Mouse (Mus musculus): ENCODE measurements around the gene Rnf141. TPM values are rescaled to one million over a fixed set of nuclear protein-coding genes. Genes with fewer than 3 reads are reported as not detected.

Gene Rnf141
- polyA plus RNA-seq, 1 experiment from 2014 or later: 27.0 TPM

DNA sequence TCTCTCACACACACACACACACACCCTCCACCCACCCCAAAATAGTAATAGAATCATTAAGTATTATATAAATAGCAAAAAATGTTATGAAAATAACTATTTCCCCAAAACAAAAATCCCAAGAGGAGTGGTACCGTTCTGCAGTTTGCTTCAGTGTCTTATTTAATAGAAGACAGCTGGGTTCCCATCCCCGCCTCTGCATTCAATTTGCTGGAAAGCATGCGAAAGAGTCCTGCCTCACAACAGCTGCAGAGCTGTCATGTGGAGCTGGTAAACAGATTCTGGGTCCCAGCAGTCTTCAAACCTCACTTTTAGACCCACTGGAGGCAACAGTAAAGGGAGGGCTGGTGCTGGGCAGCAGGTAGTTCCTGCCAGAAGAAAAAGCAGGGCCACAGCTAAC is 35.3 kb downstream of the Rnf141 start:
- no peak for ATAC-seq (ENCODE audit: low FRiP score, low read depth)

DNA sequence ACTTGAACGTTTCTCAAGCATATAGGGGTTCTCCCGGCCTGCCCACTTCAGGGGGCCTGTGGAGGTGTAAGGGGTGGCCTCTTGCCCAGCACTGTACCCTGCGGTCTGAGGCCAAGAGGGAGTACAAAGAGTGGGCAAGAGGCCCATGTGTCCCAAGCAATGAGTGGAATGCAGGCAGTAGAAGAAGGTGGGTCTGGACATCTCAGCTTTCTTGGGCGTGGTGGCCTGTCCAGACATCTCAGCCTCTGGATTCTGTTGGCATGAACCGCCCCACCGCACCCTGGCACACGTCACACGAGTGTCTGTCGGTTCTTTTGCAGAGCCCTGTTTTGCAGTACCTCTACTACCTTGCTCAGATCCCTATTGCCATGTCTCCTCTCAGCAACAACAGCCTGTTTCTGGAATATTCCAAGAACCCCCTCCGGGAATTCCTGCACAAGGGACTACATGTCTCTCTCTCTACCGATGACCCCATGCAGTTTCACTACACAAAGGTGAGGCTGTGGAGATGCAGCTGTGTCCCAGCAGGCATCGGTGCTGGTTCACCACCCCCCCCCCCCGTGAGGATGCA is 36.7 kb downstream of the Rnf141 start:
- H3K4me3 ChIP-seq: no peak overlapping the region
- H3K27me3 ChIP-seq: no peaks in the 10 kb centered on the region
- WGBS: 94% methylated on average over 13 of the region's 13 CpGs
- H3K9me3 ChIP-seq: no peaks in the 10 kb centered on the region
- no peak for ATAC-seq (ENCODE audit: low FRiP score, low read depth)
- no peak overlapping the region for H3K27ac ChIP-seq (replicated peaks)
- no peak overlapping the region for H3K4me2 ChIP-seq (replicated peaks)
- H3K36me3 ChIP-seq: no peaks in the 10 kb centered on the region
- no peaks in the 10 kb centered on the region for H3K4me1 ChIP-seq
- no peak overlapping the region for H3K9ac ChIP-seq (replicated peaks)

More for the DNA sequence above, 35.3 kb downstream of the Rnf141 start:
- WGBS: 67% methylated on average over 3 of the region's 3 CpGs
- Histone ChIP-seq H3K4me1 (no peaks in the 10 kb centered on the region), H3K4me3 (no peak overlapping the region), H3K27me3 (no peaks in the 10 kb centered on the region), H3K4me2 (replicated peaks) (no peak overlapping the region), H3K27ac (replicated peaks) (no peak overlapping the region), H3K36me3 (no peaks in the 10 kb centered on the region), H3K9me3 (no peaks in the 10 kb centered on the region), H3K9ac (replicated peaks) (no peak overlapping the region)

DNA sequence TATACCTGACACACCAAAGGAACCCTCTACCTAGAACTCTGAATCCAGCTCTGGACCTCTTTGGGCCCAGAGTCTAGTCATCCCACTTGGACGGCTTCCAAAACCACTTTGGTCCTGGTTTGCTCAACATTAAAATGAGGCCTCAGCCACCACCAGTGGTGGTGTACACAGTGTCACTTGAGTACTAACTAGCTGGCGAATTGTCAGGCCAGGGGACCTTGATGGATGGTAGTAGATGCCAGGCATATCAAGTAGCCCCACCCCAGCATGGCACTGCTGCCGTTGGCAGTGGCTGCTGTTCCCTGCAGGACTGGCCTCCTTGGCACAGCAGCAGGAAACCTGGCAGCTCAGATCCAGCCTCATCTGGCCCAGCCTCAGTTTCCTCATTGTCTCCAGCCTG is 40.0 kb downstream of the Rnf141 start:
- no peak overlapping the region for H3K9ac ChIP-seq (replicated peaks)
- ATAC-seq (ENCODE audit: low FRiP score, low read depth): no peak
- 87% methylated on average over 3 of the region's 3 CpGs for WGBS
- H3K27ac ChIP-seq (replicated peaks): no peak overlapping the region
- H3K4me3 ChIP-seq: no peak overlapping the region
- no peaks in the 10 kb centered on the region for H3K36me3 ChIP-seq
- H3K4me2 ChIP-seq (replicated peaks): no peak overlapping the region
- H3K9me3 ChIP-seq: no peaks in the 10 kb centered on the region
- H3K4me1 ChIP-seq: no peaks in the 10 kb centered on the region
- H3K27me3 ChIP-seq: no peaks in the 10 kb centered on the region

DNA sequence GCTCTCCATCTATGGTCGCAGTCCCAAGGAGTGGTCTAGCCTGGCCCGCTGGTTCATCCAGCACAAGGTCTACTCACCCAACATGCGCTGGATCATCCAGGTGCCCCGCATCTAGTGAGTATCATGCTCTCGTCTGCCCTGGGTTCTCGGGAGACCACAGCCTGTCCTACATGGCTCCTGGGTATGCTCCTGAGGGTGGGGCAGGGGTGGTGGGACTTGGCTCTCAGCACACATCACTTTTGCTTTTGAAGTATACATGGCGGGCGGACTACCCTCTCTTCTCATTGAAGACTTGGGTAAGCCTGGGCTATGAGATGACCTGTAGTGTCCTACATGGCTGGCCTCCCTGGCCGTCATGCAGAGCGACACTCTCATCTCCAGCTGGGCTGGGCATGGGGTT is 41.1 kb downstream of the Rnf141 start:
- WGBS: 96% methylated on average over 10 of the region's 10 CpGs
- H3K27ac ChIP-seq (replicated peaks): no peak overlapping the region
- no peak overlapping the region for H3K4me2 ChIP-seq (replicated peaks)

DNA sequence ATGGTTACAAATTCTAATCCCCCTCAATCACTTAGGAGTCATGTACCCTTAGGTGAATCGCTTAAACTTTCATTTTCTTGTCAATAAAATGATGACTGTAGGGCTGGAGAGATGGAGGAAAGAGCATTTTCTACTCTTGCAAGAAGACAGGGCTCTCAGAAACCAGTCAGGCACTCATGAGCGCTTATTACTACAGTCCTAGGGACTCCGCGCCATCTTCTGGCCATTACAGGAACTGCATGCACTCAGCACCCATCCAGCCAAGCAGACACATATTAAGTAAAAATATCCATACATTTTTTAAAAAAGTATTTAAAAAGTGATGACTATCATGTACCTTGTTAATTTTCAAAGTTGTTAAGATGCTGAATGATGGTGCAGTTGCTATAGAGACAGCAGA is 43.2 kb downstream of the Rnf141 start:
- Histone ChIP-seq H3K27me3 (no peaks in the 10 kb centered on the region), H3K4me3 (no peak overlapping the region), H3K4me2 (replicated peaks) (no peak overlapping the region), H3K9me3 (no peaks in the 10 kb centered on the region), H3K9ac (replicated peaks) (no peak overlapping the region), H3K27ac (replicated peaks) (no peak overlapping the region), H3K4me1 (no peaks in the 10 kb centered on the region), H3K36me3 (no peaks in the 10 kb centered on the region)
- ATAC-seq (ENCODE audit: low FRiP score, low read depth): peak; percentile 58; the same call in 1 of the 2 replicates
- WGBS: under 1% methylated on average over 4 of the region's 4 CpGs

More for the DNA sequence above, 41.1 kb downstream of the Rnf141 start:
- Histone ChIP-seq H3K4me3 (no peak overlapping the region), H3K9ac (replicated peaks) (no peak overlapping the region), H3K36me3 (no peaks in the 10 kb centered on the region), H3K27me3 (no peaks in the 10 kb centered on the region), H3K9me3 (no peaks in the 10 kb centered on the region), H3K4me1 (no peaks in the 10 kb centered on the region)
- no peak for ATAC-seq (ENCODE audit: low FRiP score, low read depth)

DNA sequence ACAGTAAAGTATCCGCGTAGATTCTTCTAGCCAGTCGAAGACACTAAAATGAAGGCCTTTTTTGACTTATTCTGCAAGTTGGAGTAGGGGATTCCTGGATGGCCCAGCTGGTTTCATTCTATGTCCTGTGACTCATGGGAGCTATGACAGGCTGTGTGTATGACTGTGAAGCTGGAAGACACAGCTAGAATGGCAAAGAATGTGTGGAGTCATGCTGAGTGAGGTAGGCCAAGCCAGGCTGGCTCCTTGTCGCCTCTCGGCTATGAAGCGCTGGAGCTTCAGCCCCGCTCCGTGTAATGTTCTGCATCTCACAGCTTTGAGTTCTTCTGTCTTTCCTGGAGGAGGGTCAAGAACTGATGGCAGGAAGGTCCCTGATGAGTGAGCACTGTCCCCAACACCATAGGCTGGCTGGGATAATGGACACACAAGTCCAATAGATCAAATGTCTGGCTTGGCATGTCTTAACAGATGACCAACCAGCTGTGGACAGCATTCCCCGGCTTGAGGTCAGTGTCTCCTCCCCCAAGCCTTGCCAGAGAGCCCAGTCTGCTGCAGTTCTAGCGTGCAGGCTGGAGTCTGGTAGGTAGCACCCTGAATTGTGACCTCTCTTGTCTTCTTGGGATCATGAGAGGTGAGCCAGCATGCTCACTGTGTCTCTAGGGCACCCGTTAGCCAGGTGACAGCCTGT is 46.4 kb downstream of the Rnf141 start:
- H3K27me3 ChIP-seq: no peaks in the 10 kb centered on the region
- no peak overlapping the region for H3K9ac ChIP-seq (replicated peaks)
- no peaks in the 10 kb centered on the region for H3K9me3 ChIP-seq
- H3K4me1 ChIP-seq: no peaks in the 10 kb centered on the region
- no peaks in the 10 kb centered on the region for H3K36me3 ChIP-seq
- WGBS: 86% methylated on average over 11 of the region's 11 CpGs
- ATAC-seq (ENCODE audit: low FRiP score, low read depth): no peak
- no peak overlapping the region for H3K4me3 ChIP-seq
- no peak overlapping the region for H3K27ac ChIP-seq (replicated peaks)
- H3K4me2 ChIP-seq (replicated peaks): no peak overlapping the region

DNA sequence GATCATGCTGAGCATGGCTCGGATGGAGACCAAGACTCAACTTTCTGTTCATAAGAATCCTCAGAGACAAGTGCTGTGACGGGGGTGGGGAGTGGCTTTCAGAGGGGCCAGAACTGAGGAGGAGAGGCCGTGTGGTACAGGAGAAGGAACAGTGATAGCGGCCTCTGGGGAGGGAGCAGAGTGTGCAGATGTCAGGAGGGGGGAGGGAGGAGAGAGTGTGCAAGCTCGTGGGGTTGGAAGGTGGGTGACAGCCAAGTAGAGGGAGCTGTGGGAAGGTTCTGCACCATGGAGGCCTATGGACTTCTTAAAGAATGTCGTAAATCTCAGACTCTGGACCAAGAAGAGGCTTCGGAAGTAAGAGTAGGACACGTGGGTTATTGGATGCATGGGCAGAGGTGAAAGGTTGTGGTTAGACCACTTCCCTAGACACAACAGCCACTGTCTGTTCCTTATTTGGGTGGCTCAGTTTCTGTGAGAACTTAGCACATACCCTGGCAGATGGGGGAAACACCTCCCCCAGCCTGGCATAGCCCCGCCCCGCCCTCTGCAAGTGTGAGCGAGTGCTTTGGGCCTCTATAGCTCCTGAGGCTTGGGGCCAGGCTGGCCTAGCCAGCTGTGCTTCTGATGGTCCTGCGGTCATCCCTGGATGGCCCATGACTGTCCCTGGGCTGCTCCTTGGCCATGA is 47.7 kb downstream of the Rnf141 start:
- 85% methylated on average over 12 of the region's 12 CpGs for WGBS
- no peak overlapping the region for H3K27ac ChIP-seq (replicated peaks)
- no peaks in the 10 kb centered on the region for H3K9me3 ChIP-seq
- no peak overlapping the region for H3K4me2 ChIP-seq (replicated peaks)
- no peak overlapping the region for H3K4me3 ChIP-seq
- H3K9ac ChIP-seq (replicated peaks): no peak overlapping the region
- H3K4me1 ChIP-seq: no peaks in the 10 kb centered on the region
- no peaks in the 10 kb centered on the region for H3K27me3 ChIP-seq
- no peaks in the 10 kb centered on the region for H3K36me3 ChIP-seq
- no peak for ATAC-seq (ENCODE audit: low FRiP score, low read depth)

DNA sequence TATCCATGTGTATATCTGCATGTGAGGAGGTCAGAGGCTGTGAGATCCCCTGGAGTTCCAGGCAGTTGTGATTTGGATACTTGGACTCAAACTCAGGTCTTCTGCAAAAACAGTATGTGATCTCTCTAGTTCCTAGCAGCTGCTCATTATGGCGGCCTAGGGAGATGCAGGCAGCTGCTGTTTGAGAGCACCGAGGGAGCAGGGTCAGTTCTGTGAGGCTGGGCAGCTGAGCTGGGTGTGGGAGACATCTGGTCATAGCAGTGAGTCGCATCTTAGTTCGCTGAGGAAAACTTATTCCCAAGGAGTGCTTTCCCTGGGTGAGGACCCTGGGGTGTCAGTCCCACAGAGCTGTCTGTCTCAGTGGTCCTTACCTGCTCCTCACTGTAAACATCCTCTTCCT is 49.5 kb downstream of the Rnf141 start:
- no peak for ATAC-seq (ENCODE audit: low FRiP score, low read depth)
- Histone ChIP-seq H3K36me3 (no peaks in the 10 kb centered on the region), H3K4me2 (replicated peaks) (no peak overlapping the region), H3K4me3 (no peak overlapping the region), H3K4me1 (no peaks in the 10 kb centered on the region), H3K27me3 (no peaks in the 10 kb centered on the region), H3K9me3 (no peaks in the 10 kb centered on the region), H3K9ac (replicated peaks) (no peak overlapping the region), H3K27ac (replicated peaks) (no peak overlapping the region)
- WGBS: 78% methylated on average over 4 of the region's 4 CpGs

DNA sequence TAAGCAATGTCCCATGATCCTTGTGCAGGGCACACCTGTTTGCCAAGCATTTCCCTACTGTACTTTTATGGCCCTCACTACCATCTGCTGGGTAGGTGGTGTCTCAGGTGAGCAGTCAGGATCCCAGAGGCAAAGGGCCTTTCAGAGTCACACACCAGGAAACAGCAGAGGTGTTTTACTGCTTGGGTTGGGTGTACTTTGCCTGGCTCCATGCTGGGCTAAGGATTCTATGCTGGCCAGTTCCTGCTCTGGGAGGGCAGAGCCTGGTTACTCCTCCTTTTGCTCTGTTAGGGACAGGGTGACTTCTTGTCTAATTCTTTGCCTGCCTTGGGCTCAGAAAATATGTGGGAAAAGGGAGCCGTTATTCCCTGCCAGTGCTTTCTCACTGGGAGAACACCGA is 51.4 kb downstream of the Rnf141 start:
- H3K27me3 ChIP-seq: no peaks in the 10 kb centered on the region
- H3K9me3 ChIP-seq: no peaks in the 10 kb centered on the region
- H3K4me3 ChIP-seq: no peak overlapping the region
- no peak for ATAC-seq (ENCODE audit: low FRiP score, low read depth)
- H3K9ac ChIP-seq (replicated peaks): no peak overlapping the region
- no peaks in the 10 kb centered on the region for H3K36me3 ChIP-seq
- H3K27ac ChIP-seq (replicated peaks): no peak overlapping the region
- WGBS: 87% methylated on average over 2 of the region's 2 CpGs
- no peak overlapping the region for H3K4me2 ChIP-seq (replicated peaks)
- H3K4me1 ChIP-seq: no peaks in the 10 kb centered on the region

DNA sequence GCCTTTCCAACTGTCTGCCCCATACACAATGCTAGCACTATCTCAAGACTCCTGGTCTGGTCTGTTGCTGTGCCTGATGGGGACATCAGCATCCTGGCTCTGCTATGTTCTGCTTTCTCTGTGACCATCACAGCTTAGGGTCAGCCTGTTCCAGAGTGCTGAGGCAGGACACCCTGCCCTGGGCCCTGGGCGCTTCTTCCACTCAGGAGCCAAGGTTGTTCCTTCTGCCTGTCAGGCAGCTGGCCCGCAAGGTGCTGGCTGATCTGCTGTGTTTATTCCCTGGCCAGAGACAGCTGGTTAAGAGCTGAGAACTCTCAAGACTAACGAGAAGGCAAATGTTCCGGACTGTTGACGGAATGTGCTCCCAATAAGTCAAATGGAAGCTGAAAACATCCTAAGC is 52.1 kb downstream of the Rnf141 start:
- Histone ChIP-seq H3K27ac (replicated peaks) (no peak overlapping the region), H3K4me1 (no peaks in the 10 kb centered on the region), H3K27me3 (no peaks in the 10 kb centered on the region), H3K4me3 (no peak overlapping the region), H3K9ac (replicated peaks) (no peak overlapping the region), H3K9me3 (no peaks in the 10 kb centered on the region), H3K36me3 (no peaks in the 10 kb centered on the region), H3K4me2 (replicated peaks) (no peak overlapping the region)
- 94% methylated on average over 5 of the region's 5 CpGs for WGBS
- ATAC-seq (ENCODE audit: low FRiP score, low read depth): no peak

DNA sequence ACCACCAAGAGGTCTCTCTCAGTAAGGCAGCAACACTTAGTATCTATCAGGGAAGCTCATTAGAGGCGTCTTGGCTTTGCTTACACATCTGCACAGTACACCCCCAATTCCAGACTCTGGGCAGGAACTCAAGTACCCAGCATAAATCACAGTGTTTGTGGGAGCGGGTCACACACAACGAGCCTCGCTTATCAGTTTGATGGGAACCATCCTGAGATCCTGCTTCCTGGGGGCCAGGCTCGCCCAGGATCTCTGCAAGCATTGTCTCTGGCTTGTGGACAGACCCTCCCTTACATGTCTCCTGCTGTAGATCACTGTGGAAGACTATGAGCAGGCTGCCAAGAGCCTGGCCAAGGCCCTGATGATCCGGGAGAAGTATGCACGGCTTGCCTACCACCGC is 53.4 kb downstream of the Rnf141 start:
- H3K27ac ChIP-seq (replicated peaks): no peak overlapping the region
- no peak overlapping the region for H3K4me2 ChIP-seq (replicated peaks)
- no peaks in the 10 kb centered on the region for H3K4me1 ChIP-seq
- no peaks in the 10 kb centered on the region for H3K9me3 ChIP-seq
- no peak for ATAC-seq (ENCODE audit: low FRiP score, low read depth)
- WGBS: 90% methylated on average over 8 of the region's 8 CpGs
- no peak overlapping the region for H3K4me3 ChIP-seq
- H3K9ac ChIP-seq (replicated peaks): no peak overlapping the region
- no peaks in the 10 kb centered on the region for H3K36me3 ChIP-seq
- no peaks in the 10 kb centered on the region for H3K27me3 ChIP-seq

DNA sequence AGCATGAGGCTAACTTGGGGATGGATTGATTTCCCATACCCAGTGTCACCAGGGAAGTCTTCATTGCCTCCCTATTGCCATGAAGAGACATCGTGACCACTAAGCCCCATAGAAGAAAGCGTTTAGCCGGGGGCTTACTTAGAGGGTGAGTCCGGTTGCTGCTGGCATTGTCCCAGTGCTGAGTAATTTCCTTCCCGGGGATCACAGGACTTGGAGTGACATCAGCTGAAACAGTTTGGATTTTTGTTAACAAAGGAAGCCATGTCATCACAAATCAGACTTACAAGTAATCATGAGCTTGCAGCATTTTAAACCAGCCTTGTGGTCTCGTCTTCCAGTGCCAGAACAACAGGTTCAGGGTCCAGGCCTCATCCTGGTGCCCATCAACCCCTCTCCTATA is 56.9 kb downstream of the Rnf141 start:
- Histone ChIP-seq H3K4me1 (no peaks in the 10 kb centered on the region), H3K27ac (replicated peaks) (no peak overlapping the region), H3K27me3 (no peaks in the 10 kb centered on the region), H3K4me2 (replicated peaks) (no peak overlapping the region), H3K36me3 (no peaks in the 10 kb centered on the region), H3K9ac (replicated peaks) (no peak overlapping the region), H3K9me3 (no peaks in the 10 kb centered on the region), H3K4me3 (no peak overlapping the region)
- WGBS: 77% methylated on average over 6 of the region's 6 CpGs
- ATAC-seq (ENCODE audit: low FRiP score, low read depth): no peak

Measured in midbrain, embryonic 12.5 days (tissue).